Mouse (Mus musculus) stomach, embryonic 16.5 days (tissue): ENCODE results near the gene Igsf11. TPM values are rescaled to one million over a fixed set of nuclear protein-coding genes. Genes with fewer than 3 reads are reported as not detected.
A peak's percentile ranks its signal among the peaks of the same experiment; 100 is the strongest.

Source experiments
- ATAC-seq: fragments of 200-750 bp; cut with Nextera tagmentation; 2 replicates; pipeline ENCODE4 v1.8.0; 2017; ENCODE audit warnings: moderate number of reproducible peaks, moderate TSS enrichment; ENCODE audit not compliant: insufficient read depth, low FRiP score
- H3K27ac ChIP-seq: fragments of 300-500 bp; sonication (generic); 2 replicates; pipeline ENCODE4 v1.5.1; 2014; ENCODE audit warnings: low read length
- H3K27me3 ChIP-seq: fragments of 300-500 bp; sonication (generic); 2 replicates; pipeline ENCODE4 v1.6.1; 2014; ENCODE audit warnings: low read length, control low read depth, mixed read lengths; ENCODE audit not compliant: control insufficient read depth, insufficient read depth
- H3K36me3 ChIP-seq: fragments of 300-500 bp; sonication (generic); 2 replicates; pipeline ENCODE4 v1.6.1; 2014; ENCODE audit warnings: low read length; ENCODE audit not compliant: control insufficient read depth, insufficient read depth
- H3K4me1 ChIP-seq: fragments of 300-500 bp; sonication (generic); 2 replicates; pipeline ENCODE4 v1.6.1; 2014; ENCODE audit warnings: low read length, control low read depth, mixed read lengths; ENCODE audit not compliant: control insufficient read depth, insufficient read depth
- H3K4me2 ChIP-seq: fragments of 300-500 bp; sonication (generic); 2 replicates; pipeline ENCODE4 v1.6.1; 2014; ENCODE audit warnings: low read depth, low read length, mixed read lengths
- H3K4me3 ChIP-seq: fragments of 300-500 bp; sonication (generic); replicated peaks from 2 replicates; pipeline ENCODE4 v1.5.1; 2014; ENCODE audit warnings: mild to moderate bottlenecking, low read length
- H3K9ac ChIP-seq: fragments of 300-500 bp; sonication (generic); 2 replicates; pipeline ENCODE4 v1.6.1; 2014; ENCODE audit warnings: low read length
- H3K9me3 ChIP-seq: fragments of 300-500 bp; sonication (generic); replicated peaks from 2 replicates; pipeline ENCODE4 v1.6.1; 2016; ENCODE audit warnings: low read length, control low read depth; ENCODE audit not compliant: control insufficient read depth
- WGBS: fragments of 180-500 bp; shearing (Covaris S2); extraction: QIAGEN DNeasy Blood & Tissue Kit; methylation state at CpG from one replicate; pipeline ENCODE4 v1.1.7; 2014; 5-methylcytosine and 5-hydroxymethylcytosine counted together
- polyA plus RNA-seq: library from polyadenylated mRNA; unstranded; fragments of >200 nt; fragmentation: Nextera tagmentation; extraction: Ambion mirVana; gene quantifications from 2 replicates; pipeline ENCODE4 v1.2.1, GENCODE M21; 2015

Gene Igsf11
- polyA plus RNA-seq, 1 experiment from 2014 or later: 1.5 TPM

GRCm38 (mm10) chr16:38945581-38945981 is 53.1 kb downstream of the Igsf11 start:
- Histone ChIP-seq H3K4me2 (no peak overlapping the region), H3K4me1 (no peaks in the 10 kb centered on the region), H3K27ac (no peak overlapping the region), H3K4me3 (no peak overlapping the region), H3K9me3 (no peaks in the 10 kb centered on the region), H3K9ac (no peak overlapping the region), H3K36me3 (no peaks in the 10 kb centered on the region), H3K27me3 (no peaks in the 10 kb centered on the region)
- 71% methylated on average over 10 of the region's 10 CpGs for WGBS
- ATAC-seq: peak; percentile 68; the same call in 1 of the 2 replicates

DNA sequence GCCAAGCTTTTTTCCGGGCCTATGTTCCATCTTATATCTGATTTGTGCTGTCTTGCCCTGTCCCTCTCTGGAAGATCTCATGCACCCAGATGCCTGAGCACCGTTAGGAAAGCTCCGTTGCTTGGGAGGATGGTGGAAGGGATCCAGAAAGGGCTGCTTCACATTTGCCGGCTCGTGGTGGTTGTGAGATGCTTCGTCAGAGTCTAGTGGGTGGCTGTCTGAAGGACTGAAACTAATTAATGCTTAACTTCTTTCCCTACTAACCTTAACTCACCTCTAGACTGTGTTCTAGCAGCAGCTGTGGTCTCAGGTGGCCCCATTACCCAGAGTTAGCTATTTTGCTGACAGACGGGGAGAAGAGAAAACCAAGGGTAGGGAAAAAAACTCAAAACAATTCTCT is 54.0 kb downstream of the Igsf11 start:
- WGBS: 55% methylated on average over 7 of the region's 7 CpGs
- Histone ChIP-seq H3K9me3 (no peaks in the 10 kb centered on the region), H3K36me3 (no peaks in the 10 kb centered on the region), H3K4me2 (no peak overlapping the region), H3K27ac (no peak overlapping the region), H3K4me1 (no peaks in the 10 kb centered on the region), H3K9ac (no peak overlapping the region), H3K27me3 (no peaks in the 10 kb centered on the region), H3K4me3 (no peak overlapping the region)
- ATAC-seq: no peak

- no peak for ATAC-seq
- Histone ChIP-seq H3K36me3 (no peaks in the 10 kb centered on the region), H3K27me3 (no peaks in the 10 kb centered on the region), H3K27ac (no peak overlapping the region), H3K4me1 (no peaks in the 10 kb centered on the region), H3K4me2 (no peak overlapping the region), H3K4me3 (no peak overlapping the region), H3K9ac (no peak overlapping the region), H3K9me3 (no peaks in the 10 kb centered on the region)
- 81% methylated on average over 7 of the region's 7 CpGs for WGBS
These were observed 54.8 kb downstream of the Igsf11 start for GRCm38 (mm10) chr16:38947141-38947879.

GRCm38 (mm10) chr16:38948441-38948840 is 56.0 kb downstream of the Igsf11 start:
- H3K27ac ChIP-seq: no peak overlapping the region
- WGBS: 78% methylated on average over 5 of the region's 5 CpGs
- no peak overlapping the region for H3K4me3 ChIP-seq
- H3K27me3 ChIP-seq: no peaks in the 10 kb centered on the region
- no peaks in the 10 kb centered on the region for H3K4me1 ChIP-seq
- no peak overlapping the region for H3K9ac ChIP-seq
- H3K36me3 ChIP-seq: no peaks in the 10 kb centered on the region
- H3K4me2 ChIP-seq: no peak overlapping the region
- no peak for ATAC-seq
- H3K9me3 ChIP-seq: no peaks in the 10 kb centered on the region

GRCm38 (mm10) chr16:38952881-38953280 is 60.4 kb downstream of the Igsf11 start:
- Histone ChIP-seq H3K27ac (no peak overlapping the region), H3K4me2 (no peak overlapping the region), H3K36me3 (no peaks in the 10 kb centered on the region), H3K27me3 (no peaks in the 10 kb centered on the region), H3K9ac (no peak overlapping the region), H3K4me3 (no peak overlapping the region), H3K4me1 (no peaks in the 10 kb centered on the region), H3K9me3 (peaks cover 5% of the 10 kb centered on the region; the same call in 1 of the 2 replicates)
- ATAC-seq: no peak
- WGBS: 91% methylated on average over 3 of the region's 3 CpGs

DNA sequence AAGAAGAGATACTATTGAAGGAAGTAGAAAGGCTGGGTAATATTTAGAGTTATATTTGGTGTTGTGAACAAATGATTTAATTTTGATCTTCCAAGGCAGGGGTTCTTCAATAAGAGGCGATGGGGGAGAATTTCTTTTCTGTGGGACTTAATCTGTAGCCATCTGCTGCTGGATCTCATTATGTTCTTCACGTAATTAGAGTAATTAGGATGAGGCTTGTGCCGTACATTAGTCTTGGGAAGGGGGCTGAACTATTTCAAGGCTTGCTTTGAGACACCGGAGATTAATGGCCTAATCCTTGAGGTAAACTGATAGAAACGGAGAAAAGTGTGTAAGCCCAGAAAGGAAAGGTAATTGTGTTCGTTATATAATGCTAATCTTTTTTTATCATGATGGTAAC is 61.4 kb downstream of the Igsf11 start:
- Histone ChIP-seq H3K4me1 (no peaks in the 10 kb centered on the region), H3K4me3 (no peak overlapping the region), H3K9me3 (peaks cover 5% of the 10 kb centered on the region; the same call in 1 of the 2 replicates), H3K4me2 (no peak overlapping the region), H3K27ac (no peak overlapping the region), H3K36me3 (no peaks in the 10 kb centered on the region), H3K27me3 (no peaks in the 10 kb centered on the region), H3K9ac (no peak overlapping the region)
- 78% methylated on average over 6 of the region's 6 CpGs for WGBS
- no peak for ATAC-seq

GRCm38 (mm10) chr16:38954501-38955288 is 62.2 kb downstream of the Igsf11 start:
- Histone ChIP-seq H3K4me2 (no peak overlapping the region), H3K27me3 (no peaks in the 10 kb centered on the region), H3K9me3 (peaks cover 5% of the 10 kb centered on the region; the same call in 1 of the 2 replicates), H3K4me3 (no peak overlapping the region), H3K9ac (no peak overlapping the region), H3K4me1 (no peaks in the 10 kb centered on the region), H3K27ac (no peak overlapping the region), H3K36me3 (no peaks in the 10 kb centered on the region)
- WGBS: 80% methylated on average over 16 of the region's 16 CpGs
- no peak for ATAC-seq

GRCm38 (mm10) chr16:38955296-38955695 is 62.8 kb downstream of the Igsf11 start:
- no peak overlapping the region for H3K4me2 ChIP-seq
- H3K27ac ChIP-seq: no peak overlapping the region
- WGBS: 79% methylated on average over 5 of the region's 5 CpGs
- no peaks in the 10 kb centered on the region for H3K36me3 ChIP-seq
- ATAC-seq: no peak
- no peak overlapping the region for H3K9ac ChIP-seq
- H3K4me1 ChIP-seq: no peaks in the 10 kb centered on the region
- no peak overlapping the region for H3K4me3 ChIP-seq
- no peaks in the 10 kb centered on the region for H3K27me3 ChIP-seq
- peaks cover 5% of the 10 kb centered on the region; the same call in 1 of the 2 replicates for H3K9me3 ChIP-seq

GRCm38 (mm10) chr16:38958801-38959200 is 66.3 kb downstream of the Igsf11 start:
- Histone ChIP-seq H3K27me3 (no peaks in the 10 kb centered on the region), H3K4me3 (no peak overlapping the region), H3K9me3 (peaks cover 5% of the 10 kb centered on the region; the same call in 1 of the 2 replicates), H3K9ac (no peak overlapping the region), H3K27ac (no peak overlapping the region), H3K36me3 (no peaks in the 10 kb centered on the region), H3K4me2 (no peak overlapping the region), H3K4me1 (no peaks in the 10 kb centered on the region)
- ATAC-seq: no peak
- 72% methylated on average over 9 of the region's 9 CpGs for WGBS
